Mouse (Mus musculus) T-helper 17 cell (primary cell): ENCODE measurements around the gene Hdgfl2.

Experiments used
- in situ Hi-C, 2 experiments: fragments of 300-600 bp; cut with MboI, MseI; formaldehyde crosslinking; loops; 1 replicate in 1 of 2; 2 replicates in 1 of 2; pipeline ENCODE4 v1.15.1; 2025; ENCODE audit warnings: high pct_unique_total_duplicates in 2 of 2

The Hdgfl2 gene

GRCm38 (mm10) chr17:56078880-56079795, at the start of gene Hdgfl2:
Gene Hdgfl2, plus strand, starts transcription at chr17:56079634.
- in situ Hi-C loops: no loop called here

GRCm38 (mm10) chr17:56030238-56030870, 49.1 kb upstream of the Hdgfl2 start:
- in situ Hi-C loops: no loop called here

GRCm38 (mm10) chr17:56030919-56031318, 48.5 kb upstream of the Hdgfl2 start:
- in situ Hi-C loops: no loop called here

- in situ Hi-C loops: no loop called here
These were observed 48.0 kb upstream of the Hdgfl2 start for GRCm38 (mm10) chr17:56031431-56031830.

GRCm38 (mm10) chr17:56032127-56032733, 47.2 kb upstream of the Hdgfl2 start:
- in situ Hi-C loops: no loop called here

- in situ Hi-C loops: no loop called here
These were observed 46.6 kb upstream of the Hdgfl2 start for GRCm38 (mm10) chr17:56032831-56033230.

- in situ Hi-C loops: no loop called here
These were observed 45.3 kb upstream of the Hdgfl2 start for GRCm38 (mm10) chr17:56034040-56034725.

GRCm38 (mm10) chr17:56034726-56035100, 44.7 kb upstream of the Hdgfl2 start:
- in situ Hi-C loops: no loop called here

GRCm38 (mm10) chr17:56035216-56035615, 44.2 kb upstream of the Hdgfl2 start:
- in situ Hi-C loops: no loop called here

GRCm38 (mm10) chr17:56036176-56036900, 43.1 kb upstream of the Hdgfl2 start, which contains the start of gene Sh3gl1:
Gene Sh3gl1, minus strand, starts transcription at chr17:56036635.
- in situ Hi-C loops: no loop called here

- in situ Hi-C loops: no loop called here
These were observed 42.5 kb upstream of the Hdgfl2 start for GRCm38 (mm10) chr17:56036901-56037287.

GRCm38 (mm10) chr17:56038583-56039261, 40.7 kb upstream of the Hdgfl2 start:
- in situ Hi-C loops: no loop called here

- in situ Hi-C loops: no loop called here
These were observed 40.1 kb upstream of the Hdgfl2 start for GRCm38 (mm10) chr17:56039345-56039744.

- in situ Hi-C loops: no loop called here
These were observed 39.2 kb upstream of the Hdgfl2 start, which contains the start of gene Chaf1a for GRCm38 (mm10) chr17:56040030-56040856. Gene Chaf1a, plus strand, starts transcription at chr17:56040439.

GRCm38 (mm10) chr17:56040857-56041163, 38.6 kb upstream of the Hdgfl2 start:
- in situ Hi-C loops: no loop called here

- in situ Hi-C loops: no loop called here
These were observed 28.1 kb upstream of the Hdgfl2 start for GRCm38 (mm10) chr17:56051369-56051768.

- in situ Hi-C loops: no loop called here
These were observed 24.5 kb upstream of the Hdgfl2 start for GRCm38 (mm10) chr17:56054938-56055337.

GRCm38 (mm10) chr17:56055945-56056678, 23.3 kb upstream of the Hdgfl2 start:
- in situ Hi-C loops: no loop called here
